Mouse (Mus musculus) cerebellum, adult 2 months (tissue): ENCODE measurements around the gene Sowahb. TPM values are rescaled to one million over a fixed set of nuclear protein-coding genes. Genes with fewer than 3 reads are reported as not detected.

ENCODE experiments used
- DNase-seq, 2 experiments: peaks; one replicate each; pipeline ENCODE4 v3.0.0; 2021
- H3K27ac ChIP-seq: fragments of 200-500 bp; 2 replicates; pipeline ENCODE4 v1.5.1; 2012; ENCODE audit warnings: low read length, control low read depth, inconsistent platforms; ENCODE audit not compliant: insufficient read depth
- H3K27me3 ChIP-seq: fragments of 200-500 bp; 2 replicates; pipeline ENCODE4 v1.6.1; 2012; ENCODE audit warnings: inconsistent platforms, mild to moderate bottlenecking, low read length, moderate library complexity; ENCODE audit not compliant: control insufficient read depth, insufficient read depth
- H3K4me1 ChIP-seq: fragments of 200-500 bp; 2 replicates; pipeline ENCODE4 v1.6.1; 2011; ENCODE audit warnings: low read length; ENCODE audit not compliant: control insufficient read depth, insufficient read depth
- H3K4me3 ChIP-seq: fragments of 200-500 bp; replicated peaks from 2 replicates; pipeline ENCODE3; 2011; ENCODE audit warnings: mild to moderate bottlenecking, low read depth, low read length, control low read depth; ENCODE audit not compliant: insufficient read depth
- CTCF ChIP-seq: fragments of 200-500 bp; IDR thresholded peaks from 2 replicates; pipeline ENCODE4 v1.5.1; 2011; ENCODE audit warnings: low read depth, mild to moderate bottlenecking, control low read depth, low read length, moderate library complexity, borderline replicate concordance; ENCODE audit not compliant: insufficient read depth
- POLR2A ChIP-seq: fragments of 200-500 bp; IDR thresholded peaks from 2 replicates; pipeline ENCODE4 v1.6.1; 2011; ENCODE audit warnings: low read length, control low read depth, borderline replicate concordance; ENCODE audit not compliant: insufficient read depth
- whole genome bisulfite sequencing: fragments of 180-500 bp; shearing (Covaris S2); methylation state at CpG from one replicate; pipeline ENCODE4 v1.1.7; 2018; 5-methylcytosine and 5-hydroxymethylcytosine counted together
- polyA plus RNA-seq: library from polyadenylated mRNA; depleted of rRNA; stranded (reverse); fragments of >200 nt; gene quantifications from 2 replicates; pipeline ENCODE4 v1.2.3, GENCODE M21; 2012; rRNA removed

Sowahb gene
- 17.0 and 19.1 TPM in 2 replicates for polyA plus RNA-seq

DNA sequence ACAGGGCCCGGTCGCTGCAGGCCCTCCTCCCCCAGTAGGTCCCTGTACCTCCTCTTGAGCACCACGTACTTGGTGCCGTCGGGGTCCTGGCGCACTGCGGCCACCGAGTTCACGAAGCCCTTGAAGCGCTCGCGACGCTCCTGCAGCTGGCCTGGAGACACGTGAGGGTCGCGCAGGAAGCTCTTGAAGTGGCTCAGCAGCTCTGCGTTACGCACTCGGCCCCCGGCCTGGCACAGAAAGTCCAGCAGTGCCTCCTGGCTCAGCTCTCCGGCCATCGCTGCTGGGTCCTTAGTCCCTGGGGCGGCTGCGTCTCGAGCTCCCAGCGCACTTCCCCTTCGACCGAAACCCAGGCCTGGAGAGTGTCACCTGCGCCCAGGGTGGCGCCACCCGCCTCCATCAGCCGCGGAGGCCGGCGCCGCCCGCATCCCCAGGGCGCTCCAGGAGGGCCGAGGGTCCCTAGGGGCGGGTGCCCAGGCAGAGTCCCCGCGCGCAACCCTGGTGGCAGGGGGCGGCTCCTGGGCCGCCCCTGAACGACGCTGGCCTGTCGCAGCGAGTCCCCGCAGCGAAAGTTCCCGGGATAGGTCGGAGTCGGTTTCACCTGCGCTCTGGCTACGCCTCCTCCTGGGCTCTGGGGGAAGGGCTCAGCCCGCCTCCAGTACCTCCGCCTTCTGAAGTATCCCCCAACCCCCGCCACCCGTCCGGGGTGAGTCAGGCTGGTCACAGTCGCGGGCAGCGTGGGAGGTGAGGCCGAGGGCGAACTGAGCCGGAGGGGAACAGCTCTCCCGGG, at the start of gene Sowahb:
Sowahb (minus strand) TSS at position 439 of the 787 bp plus-strand sequence.
- DNase-seq = peak; percentile 93 to 96
- peak within 1 kb of the TSS; percentile 99 for H3K27ac ChIP-seq
- H3K4me3 ChIP-seq = peak within 1 kb of the TSS; percentile 88
- no peaks in the 10 kb centered on the region for H3K27me3 ChIP-seq
- TF ChIP-seq POLR2A (peak; percentile 77), CTCF (no peak)
- H3K4me1 ChIP-seq = peaks cover 16% of the 10 kb centered on the region
- under 1% methylated on average over 68 of the region's 68 CpGs for WGBS

DNA sequence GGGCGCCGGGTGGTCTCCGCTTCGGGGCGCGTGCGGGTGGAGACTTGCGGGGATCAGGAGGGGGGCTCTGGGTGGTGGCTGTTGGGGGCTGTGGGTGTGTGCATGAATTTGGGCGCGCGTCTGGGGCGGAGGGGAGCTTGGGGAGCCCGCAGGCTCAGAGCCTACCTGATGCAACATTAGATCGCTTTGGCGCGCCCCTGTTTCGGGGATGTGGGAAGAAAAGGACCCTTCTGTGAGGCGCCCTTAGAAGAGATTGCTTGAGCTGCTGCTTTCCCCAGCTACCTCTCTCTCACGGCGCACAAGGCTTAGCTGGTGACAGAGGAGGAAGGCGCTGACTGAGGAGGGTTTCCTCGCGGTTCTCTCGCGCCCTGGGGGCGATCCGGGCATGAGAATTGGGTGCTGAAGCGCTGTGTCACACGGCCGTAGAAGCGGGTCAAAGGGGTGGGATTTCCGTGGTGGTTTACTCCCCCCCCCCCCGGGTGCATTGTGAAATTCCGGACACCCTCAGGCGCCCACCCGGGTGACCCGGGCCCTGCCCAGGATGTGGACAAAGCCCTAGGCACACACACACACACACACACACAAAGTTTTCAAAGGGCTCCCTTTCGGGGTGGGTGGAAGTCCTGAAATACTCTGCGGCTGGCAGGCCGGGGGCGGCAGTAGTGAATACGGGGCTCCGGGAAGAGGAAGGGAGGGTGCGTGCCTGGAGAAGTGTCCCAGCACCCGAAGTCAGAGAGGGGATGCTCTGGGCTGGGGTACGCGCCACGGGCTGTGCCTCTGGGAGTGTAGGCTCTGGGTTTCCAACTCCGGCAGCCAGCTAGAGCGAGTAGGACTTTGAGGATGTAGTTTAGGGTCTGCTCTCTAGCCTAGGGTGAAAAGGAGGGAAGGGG, 49.1 kb upstream of the Sowahb start:
- under 1% methylated on average over 50 of the region's 50 CpGs for WGBS
- Histone ChIP-seq H3K4me1 (peaks cover 18% of the 10 kb centered on the region), H3K27ac (peak overlapping the region; percentile 85; the same call in 1 of the 2 replicates), H3K27me3 (no peaks in the 10 kb centered on the region), H3K4me3 (peak overlapping the region; percentile 97)
- peak; percentile 46 to 49 for DNase-seq
- no peak for TF ChIP-seq POLR2A
- no peak for TF ChIP-seq CTCF

DNA sequence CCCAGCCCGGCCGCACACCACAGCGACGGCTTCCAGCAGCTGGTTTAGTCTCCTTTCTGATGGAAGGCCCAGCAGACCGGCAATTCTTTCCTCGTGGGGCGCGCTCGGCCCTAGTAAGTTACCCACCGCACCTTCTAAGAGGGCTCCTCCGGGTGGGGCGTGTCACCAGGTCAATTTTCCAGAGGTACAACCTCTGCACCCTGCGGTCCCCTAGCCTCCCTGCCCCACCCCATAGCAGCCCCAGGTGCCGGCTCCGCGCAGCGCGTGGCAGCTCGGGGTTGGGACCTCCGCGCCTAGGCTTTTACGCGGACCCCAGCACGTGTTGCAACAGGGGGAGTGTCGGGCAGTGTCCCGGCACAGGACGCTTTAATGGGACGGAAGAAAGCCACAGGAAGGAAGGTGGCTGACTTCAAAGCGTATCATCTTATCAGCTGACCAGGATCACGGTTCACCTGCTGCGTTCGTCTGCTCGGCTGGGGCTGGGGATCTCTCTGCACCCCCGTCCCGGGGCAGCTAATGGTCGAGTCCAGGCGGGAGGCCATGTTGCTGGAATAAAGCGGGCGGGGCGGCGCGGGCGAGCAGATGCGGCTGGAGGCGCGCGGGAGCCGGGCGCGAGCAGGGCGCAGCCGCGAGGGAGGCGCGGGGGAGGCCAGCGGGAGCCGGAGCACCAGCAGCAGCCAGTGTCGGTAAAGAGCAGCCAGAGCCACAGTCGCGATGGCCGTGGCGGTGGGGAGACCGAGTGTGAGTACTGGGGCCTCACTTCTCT, 48.2 kb upstream of the Sowahb start, which contains the start of gene Sept11:
Sept11 (plus strand) TSS at position 581 of the 766 bp plus-strand sequence.
- peak within 1 kb of the TSS; percentile 96 for H3K27ac ChIP-seq
- H3K4me3 ChIP-seq = peak within 1 kb of the TSS; percentile 97
- WGBS = under 1% methylated on average over 63 of the region's 63 CpGs
- no peaks in the 10 kb centered on the region for H3K27me3 ChIP-seq
- peaks cover 11% of the 10 kb centered on the region for H3K4me1 ChIP-seq
- DNase-seq = peak; percentile 93 to 97
- TF ChIP-seq CTCF (no peak), POLR2A (peak; percentile 58)

DNA sequence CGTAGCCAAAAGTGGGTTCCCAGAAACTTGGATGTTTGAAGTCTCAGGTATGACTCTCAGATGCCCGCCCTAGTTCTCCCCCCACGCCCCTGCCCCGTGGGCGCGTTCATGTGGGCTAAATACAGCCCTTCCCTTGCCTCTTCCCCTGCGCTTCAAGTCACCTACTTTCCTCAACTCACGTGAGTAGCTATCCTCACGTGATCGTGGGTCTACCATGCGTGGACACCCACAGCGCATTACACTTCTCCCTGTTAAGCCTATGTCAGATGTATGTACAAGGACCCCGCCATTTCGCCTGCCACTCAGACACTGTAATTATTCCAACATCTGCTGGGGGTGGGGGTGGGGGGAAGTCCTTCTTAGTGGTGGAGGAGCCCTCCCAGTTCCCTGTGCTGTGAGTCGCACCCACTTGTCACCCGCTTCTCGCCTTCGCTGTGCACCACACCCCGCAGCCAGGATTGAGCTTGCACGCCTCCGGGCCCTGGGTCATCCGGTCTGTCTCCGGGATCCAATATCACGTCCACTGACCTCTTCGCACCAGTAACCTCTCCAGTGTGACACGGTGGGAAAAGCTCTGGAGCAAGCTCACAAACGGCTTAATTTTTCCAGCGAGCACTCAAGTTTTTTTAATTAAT, 47.4 kb upstream of the Sowahb start:
- Histone ChIP-seq H3K27me3 (no peaks in the 10 kb centered on the region), H3K4me1 (peaks cover 5% of the 10 kb centered on the region; the same call in 1 of the 2 replicates), H3K27ac (no peak overlapping the region), H3K4me3 (peak overlapping the region; percentile 97)
- TF ChIP-seq CTCF = no peak
- TF ChIP-seq POLR2A = no peak
- peak; percentile 49 to 60 for DNase-seq
- WGBS = 6% methylated on average over 28 of the region's 28 CpGs

DNA sequence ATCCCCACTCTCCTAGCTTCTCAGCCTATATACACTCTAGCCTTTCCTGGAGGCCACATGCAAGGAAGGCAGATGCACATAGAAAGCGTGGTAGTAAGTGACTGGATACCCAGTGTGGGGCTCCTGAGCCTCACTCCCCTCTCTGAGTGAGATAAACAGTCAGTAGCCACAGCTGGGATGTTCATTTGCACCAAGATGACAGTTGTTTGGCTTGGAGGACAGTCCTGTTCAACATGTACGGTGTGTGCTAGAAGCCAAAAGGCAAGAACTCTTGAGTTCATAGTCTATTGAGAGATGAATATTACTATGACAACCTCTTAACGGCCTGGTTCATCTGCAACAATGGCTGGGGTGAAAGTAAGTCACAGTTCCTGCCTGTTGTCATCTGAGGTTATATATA, 46.4 kb upstream of the Sowahb start:
- Histone ChIP-seq H3K27ac (no peak overlapping the region), H3K4me3 (no peak overlapping the region), H3K27me3 (no peaks in the 10 kb centered on the region), H3K4me1 (peaks cover 5% of the 10 kb centered on the region; the same call in 1 of the 2 replicates)
- TF ChIP-seq POLR2A (no peak), CTCF (no peak)
- WGBS = 79% methylated on average over 3 of the region's 3 CpGs
- DNase-seq = no peak

DNA sequence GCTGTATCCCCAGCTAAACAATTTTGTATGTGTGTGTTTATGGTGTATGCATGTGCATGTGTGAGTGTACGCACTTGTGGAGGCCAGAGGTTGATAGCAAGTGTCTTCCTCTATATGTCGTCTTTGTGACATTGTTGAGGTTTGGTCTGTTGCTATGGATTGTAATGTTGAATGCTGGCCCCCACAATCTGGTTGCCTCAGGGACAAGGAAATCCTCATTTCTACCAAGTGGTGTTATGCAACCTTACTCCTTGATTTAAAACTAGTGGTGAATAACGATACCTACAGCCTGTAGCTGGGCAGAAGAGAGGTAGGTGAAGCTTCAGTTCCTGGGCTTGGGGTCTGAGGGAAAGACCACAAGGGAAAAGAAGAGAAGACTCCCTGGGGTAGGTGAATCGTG, 41.1 kb upstream of the Sowahb start:
- no peak for DNase-seq
- no peak overlapping the region for H3K4me3 ChIP-seq
- H3K27ac ChIP-seq = no peak overlapping the region
- WGBS = 86% methylated on average over 4 of the region's 4 CpGs
- no peaks in the 10 kb centered on the region for H3K27me3 ChIP-seq
- no peaks in the 10 kb centered on the region for H3K4me1 ChIP-seq
- TF ChIP-seq CTCF (no peak), POLR2A (no peak)

DNA sequence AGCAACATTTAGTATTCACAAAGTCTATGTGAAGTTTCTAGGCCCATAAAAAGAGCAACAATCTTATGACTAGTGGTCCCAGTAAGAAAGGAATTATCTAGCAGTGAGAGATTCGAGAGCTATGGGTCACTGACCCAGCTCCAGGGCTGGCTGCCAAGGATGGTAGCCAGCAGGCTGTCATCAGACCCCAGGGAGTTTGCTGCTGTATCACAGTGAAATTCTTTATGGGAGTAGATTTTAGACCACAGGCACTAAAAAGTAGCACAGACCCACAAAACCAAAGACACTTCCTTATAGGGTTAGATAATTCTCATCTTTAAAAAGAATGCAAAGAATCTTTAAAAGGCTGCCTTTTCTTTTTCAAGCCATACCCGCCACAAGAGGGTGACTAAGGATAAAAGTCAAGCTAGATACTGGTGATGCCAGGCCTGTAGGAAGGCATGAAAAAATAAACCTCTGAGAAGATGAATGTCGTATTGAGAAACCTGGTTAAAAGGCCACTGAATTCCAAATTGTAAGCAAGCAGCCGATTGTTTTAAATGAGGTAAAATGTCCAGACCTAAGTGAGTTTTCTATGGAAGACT, 40.3 kb upstream of the Sowahb start:
- H3K4me3 ChIP-seq = no peak overlapping the region
- DNase-seq = peak in 1 of 2 experiments; percentile 43
- TF ChIP-seq POLR2A (no peak), CTCF (no peak)
- H3K27me3 ChIP-seq = no peaks in the 10 kb centered on the region
- 35% methylated on average over 4 of the region's 4 CpGs for WGBS
- H3K4me1 ChIP-seq = no peaks in the 10 kb centered on the region
- no peak overlapping the region for H3K27ac ChIP-seq
